Mouse (Mus musculus) E14TG2a.4 (cell line): Measurements from ENCODE around the gene A430078G23Rik.

Experiments used
- H3K27me3 ChIP-seq: 2 replicates; pipeline ENCODE4 v1.6.1; 2014; ENCODE audit warnings: low read length, control low read depth; ENCODE audit not compliant: insufficient read depth
- H3K36me3 ChIP-seq: 2 replicates; pipeline ENCODE4 v1.6.1; 2014; ENCODE audit warnings: low read length, control low read depth; ENCODE audit not compliant: insufficient read depth
- H3K4me1 ChIP-seq: replicated peaks from 2 replicates; pipeline ENCODE4 v1.6.1; 2014; ENCODE audit warnings: low read depth, low read length, control low read depth
- H3K4me3 ChIP-seq: replicated peaks from 2 replicates; pipeline ENCODE4 v1.5.1; 2014; ENCODE audit warnings: mild to moderate bottlenecking, low read length
- H3K9me3 ChIP-seq: 2 replicates; pipeline ENCODE4 v1.6.1; 2014; ENCODE audit warnings: low read length, control low read depth
- CTCF ChIP-seq: conservative IDR thresholded peaks from 2 replicates; pipeline ENCODE4 v1.5.1; 2014; ENCODE audit warnings: low read length
- NANOG ChIP-seq: IDR thresholded peaks from 2 replicates; pipeline ENCODE4 v1.6.1; 2014; ENCODE audit warnings: borderline replicate concordance, low read length, mixed read lengths
- POU5F1 ChIP-seq: IDR thresholded peaks from 2 replicates; pipeline ENCODE4 v1.6.1; 2014; ENCODE audit warnings: low read length, borderline replicate concordance

Gene A430078G23Rik

GRCm38 (mm10) chr8:3421507-3421906 lies 68.3 kb downstream of the A430078G23Rik start:
- H3K9me3 ChIP-seq, result no peaks in the 10 kb centered on the region
- TF ChIP-seq POU5F1, result no peak
- peak; percentile 95 for TF ChIP-seq NANOG
- no peaks in the 10 kb centered on the region for H3K27me3 ChIP-seq
- peaks cover 71% of the 10 kb centered on the region for H3K36me3 ChIP-seq
- H3K4me1 ChIP-seq, result peaks cover 98% of the 10 kb centered on the region
- H3K4me3 ChIP-seq, result no peak overlapping the region

GRCm38 (mm10) chr8:3425217-3425616 lies 72.0 kb downstream of the A430078G23Rik start:
- Histone ChIP-seq H3K9me3 (no peaks in the 10 kb centered on the region), H3K4me3 (no peak overlapping the region), H3K4me1 (peaks cover 93% of the 10 kb centered on the region), H3K27me3 (no peaks in the 10 kb centered on the region), H3K36me3 (peaks cover 83% of the 10 kb centered on the region)
- TF ChIP-seq POU5F1, result no peak
- no peak for TF ChIP-seq NANOG

GRCm38 (mm10) chr8:3426211-3426610 lies 73.0 kb downstream of the A430078G23Rik start:
- Histone ChIP-seq H3K9me3 (no peaks in the 10 kb centered on the region), H3K4me3 (no peak overlapping the region), H3K27me3 (no peaks in the 10 kb centered on the region), H3K36me3 (peaks cover 83% of the 10 kb centered on the region), H3K4me1 (peaks cover 90% of the 10 kb centered on the region)
- TF ChIP-seq POU5F1, result no peak
- TF ChIP-seq NANOG, result no peak
- no peak for TF ChIP-seq CTCF

GRCm38 (mm10) chr8:3428426-3428825 lies 75.2 kb downstream of the A430078G23Rik start:
- Histone ChIP-seq H3K4me3 (no peak overlapping the region), H3K27me3 (no peaks in the 10 kb centered on the region), H3K36me3 (peaks cover 94% of the 10 kb centered on the region), H3K9me3 (no peaks in the 10 kb centered on the region), H3K4me1 (peaks cover 92% of the 10 kb centered on the region)
- TF ChIP-seq CTCF (no peak), POU5F1 (no peak), NANOG (no peak)

- Histone ChIP-seq H3K9me3 (no peaks in the 10 kb centered on the region), H3K27me3 (no peaks in the 10 kb centered on the region), H3K4me1 (peaks cover 85% of the 10 kb centered on the region), H3K36me3 (peaks cover 95% of the 10 kb centered on the region), H3K4me3 (no peak overlapping the region)
- TF ChIP-seq CTCF, result no peak
Observed at GRCm38 (mm10) chr8:3429966-3430365, 76.8 kb downstream of the A430078G23Rik start.

GRCm38 (mm10) chr8:3431113-3431512 lies 77.9 kb downstream of the A430078G23Rik start:
- H3K9me3 ChIP-seq, result no peaks in the 10 kb centered on the region
- peaks cover 74% of the 10 kb centered on the region for H3K4me1 ChIP-seq
- no peaks in the 10 kb centered on the region for H3K27me3 ChIP-seq
- H3K36me3 ChIP-seq, result peaks cover 98% of the 10 kb centered on the region
- no peak overlapping the region for H3K4me3 ChIP-seq
- TF ChIP-seq NANOG (no peak), CTCF (no peak), POU5F1 (no peak)

- no peak overlapping the region for H3K4me3 ChIP-seq
- H3K9me3 ChIP-seq, result no peaks in the 10 kb centered on the region
- H3K4me1 ChIP-seq, result peaks cover 43% of the 10 kb centered on the region
- TF ChIP-seq CTCF (no peak), POU5F1 (no peak), NANOG (no peak)
- peaks cover 100% of the 10 kb centered on the region for H3K36me3 ChIP-seq
- no peaks in the 10 kb centered on the region for H3K27me3 ChIP-seq
Observed at GRCm38 (mm10) chr8:3436492-3436891, 83.3 kb downstream of the A430078G23Rik start.

GRCm38 (mm10) chr8:3439510-3439909 lies 86.3 kb downstream of the A430078G23Rik start:
- no peak overlapping the region for H3K4me3 ChIP-seq
- TF ChIP-seq CTCF (peak; percentile 55), POU5F1 (no peak), NANOG (no peak)
- H3K36me3 ChIP-seq, result peaks cover 97% of the 10 kb centered on the region
- peaks cover 21% of the 10 kb centered on the region for H3K4me1 ChIP-seq
- H3K9me3 ChIP-seq, result no peaks in the 10 kb centered on the region
- H3K27me3 ChIP-seq, result no peaks in the 10 kb centered on the region
